Mouse (Mus musculus): ENCODE measurements at regions not wholly inside any gene's neighbourhood (a gene's known extent, or its start where the extent isn't known, plus 50 kb on each side); places are given as distances from the start of the nearest gene placed in this dataset.
A peak's percentile ranks its signal among the peaks of the same experiment; 100 is the strongest.

GRCm38 (mm10) chr7:125271356-125271755, 173.1 kb upstream of the Kdm8 start:
- DNase-seq: no peak

DNA sequence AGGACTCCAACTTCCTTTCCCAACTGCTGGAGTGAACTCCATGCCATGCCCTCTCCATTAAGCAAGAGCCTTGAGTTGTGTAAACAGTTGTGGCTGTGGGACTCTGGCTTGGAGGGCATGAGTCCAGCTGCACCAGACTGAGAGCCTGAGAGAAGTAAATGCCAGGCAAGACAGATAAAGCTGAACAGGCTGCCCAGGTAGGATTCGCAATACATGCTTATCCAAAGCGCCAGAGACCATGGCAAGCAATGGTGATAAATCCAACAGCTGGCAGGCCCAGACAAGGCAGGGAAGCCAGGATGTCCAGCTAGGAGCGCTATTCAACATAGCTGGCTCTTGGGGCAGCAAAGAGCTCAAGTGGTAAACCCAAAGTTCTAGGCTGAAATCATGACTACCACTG, 163.1 kb upstream of the Kdm8 start:
- no peak for DNase-seq

GRCm38 (mm10) chr7:125295226-125295625, 149.2 kb upstream of the Kdm8 start:
- no peak for DNase-seq

DNA sequence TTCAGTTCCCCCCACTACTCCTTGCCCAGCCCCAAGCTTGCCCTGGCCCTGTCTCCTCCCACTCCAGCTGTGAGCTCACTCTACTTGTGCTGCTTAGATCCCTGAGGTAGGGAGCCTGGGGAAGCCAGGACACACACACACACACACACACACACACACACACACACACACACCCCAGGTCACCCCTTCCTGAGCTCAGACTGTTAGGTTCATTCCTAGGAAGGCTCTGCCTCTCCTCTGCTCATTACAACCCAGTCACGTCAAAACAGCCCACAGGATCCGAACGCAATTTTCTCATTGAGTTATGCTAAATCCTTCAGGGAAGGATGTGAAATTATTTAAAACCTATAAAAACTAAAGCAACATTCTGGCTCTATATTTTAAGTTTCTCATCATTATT, 136.0 kb upstream of the Kdm8 start:
- no peak for DNase-seq

DNA sequence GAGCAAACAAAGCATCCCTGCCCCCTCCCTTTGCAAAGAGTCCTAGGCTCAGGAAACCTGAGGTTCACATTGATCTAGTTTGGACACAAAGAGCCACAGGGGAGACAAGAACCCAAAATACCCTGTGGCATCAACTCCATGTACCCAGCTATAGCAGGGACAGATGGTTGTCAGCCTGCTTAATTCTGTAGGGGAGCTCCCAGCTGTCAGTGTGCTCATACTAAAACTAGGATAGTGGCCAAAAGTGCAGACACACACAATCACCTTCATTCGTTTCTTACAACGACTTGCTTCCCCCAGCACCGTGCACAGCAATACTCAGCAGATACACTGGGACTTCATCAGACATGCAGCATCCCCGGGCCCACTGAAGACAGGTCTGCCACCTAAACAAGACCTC, 133.5 kb upstream of the Kdm8 start:
- no peak for DNase-seq

GRCm38 (mm10) chr7:125313604-125314003, 130.9 kb upstream of the Kdm8 start:
- no peak for DNase-seq

GRCm38 (mm10) chr7:125334769-125335168, 109.7 kb upstream of the Kdm8 start:
- DNase-seq: no peak

- no peak for DNase-seq
Observed at GRCm38 (mm10) chr7:125335586-125336165, 108.8 kb upstream of the Kdm8 start.

- no peak for DNase-seq
Observed at GRCm38 (mm10) chr7:125336826-125337225, 107.7 kb upstream of the Kdm8 start.

- no peak for DNase-seq
Observed at GRCm38 (mm10) chr7:125338177-125338751, 106.2 kb upstream of the Kdm8 start.

DNA sequence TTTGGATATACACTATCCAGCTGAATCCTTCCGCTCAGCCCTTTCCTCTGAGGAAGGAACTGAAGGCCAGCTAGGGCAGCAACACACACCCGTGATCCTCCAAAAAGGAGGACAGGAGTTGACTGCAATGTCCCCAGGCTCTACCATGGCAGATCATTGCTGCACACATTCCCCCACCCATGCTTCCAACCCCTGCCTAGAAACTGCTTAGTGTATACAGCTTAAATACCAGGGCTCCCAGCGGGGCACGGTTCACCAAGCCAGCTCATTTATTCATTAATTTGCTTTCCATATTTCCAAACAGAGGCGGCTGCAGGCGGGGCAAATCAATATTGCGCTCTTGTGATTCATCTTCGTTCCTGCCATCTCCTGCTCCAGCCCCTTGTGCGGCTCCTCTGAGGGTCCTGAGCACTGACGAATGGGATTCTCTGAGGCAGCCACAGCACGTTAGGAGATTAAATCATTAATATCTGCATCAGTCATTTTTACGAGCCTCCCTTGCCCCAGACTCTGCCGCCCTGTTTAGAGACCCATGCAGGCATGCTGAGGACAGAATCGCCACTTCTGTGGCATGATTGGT, 104.1 kb upstream of the Kdm8 start:
- DNase-seq: no peak

- no peak for DNase-seq
Observed at GRCm38 (mm10) chr7:125349606-125350005, 94.9 kb upstream of the Kdm8 start.

DNA sequence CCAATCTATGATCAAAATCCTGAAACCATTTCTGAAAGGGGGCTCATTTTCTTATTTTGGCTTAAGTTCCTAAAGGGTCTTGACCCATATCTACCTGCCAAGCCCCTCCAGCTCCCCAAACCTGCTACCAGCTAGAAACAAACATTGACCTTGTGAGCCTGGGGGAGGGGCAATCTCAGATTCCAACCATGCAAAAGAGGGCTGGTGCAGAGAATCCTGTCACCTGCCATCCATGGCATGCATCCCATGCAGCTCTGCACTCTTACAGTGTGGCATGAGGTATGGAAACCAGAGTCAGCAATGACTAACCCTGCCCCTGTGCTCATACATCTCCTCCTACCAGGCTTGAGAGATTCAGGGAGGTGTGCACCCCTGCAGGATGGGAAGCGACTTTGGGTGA, 90.3 kb upstream of the Kdm8 start:
- no peak for DNase-seq

- DNase-seq: no peak
Observed at GRCm38 (mm10) chr7:125354956-125355355, 89.5 kb upstream of the Kdm8 start.

GRCm38 (mm10) chr7:125358016-125358415, 86.5 kb upstream of the Kdm8 start:
- DNase-seq: no peak

- no peak for DNase-seq
Observed at GRCm38 (mm10) chr7:125383021-125383420, 61.5 kb upstream of the Kdm8 start.

GRCm38 (mm10) chr7:125384171-125384570, 60.3 kb upstream of the Kdm8 start:
- DNase-seq: no peak

- peak; percentile 11 to 21 for DNase-seq
Observed at GRCm38 (mm10) chr7:125392536-125392935, 51.9 kb upstream of the Kdm8 start.

- no peak for DNase-seq
Observed at GRCm38 (mm10) chr7:125393228-125393627, 51.2 kb upstream of the Kdm8 start.

GRCm38 (mm10) chr7:125393654-125394346, 50.7 kb upstream of the Kdm8 start:
- DNase-seq: peak; percentile 90 to 95
